Mouse (Mus musculus) forebrain, embryonic 13.5 days (tissue): ENCODE data around the gene 4931423N10Rik. TPM values are rescaled to one million over a fixed set of nuclear protein-coding genes. Genes with fewer than 3 reads are reported as not detected.

Experiments used
- polyA plus RNA-seq: library from polyadenylated mRNA; unstranded; fragments of >200 nt; fragmentation: Nextera tagmentation; extraction: Ambion mirVana; gene quantifications from 2 replicates; pipeline ENCODE4 v1.2.1, GENCODE M21; 2015

The 4931423N10Rik gene
- polyA plus RNA-seq, 1 experiment from 2014 or later = not detected

Other genes starting within 250 kb of the 4931423N10Rik start
- 43.8 and 49.5 TPM in 2 replicates for gene Abi1, start 167.2 kb upstream of the 4931423N10Rik start, polyA plus RNA-seq
- gene Acbd5, start 139.3 kb upstream of the 4931423N10Rik start, polyA plus RNA-seq = 65.7 and 68.9 TPM in 2 replicates
- 10.2 and 10.7 TPM in 2 replicates for gene Mastl, start 51.5 kb upstream of the 4931423N10Rik start, polyA plus RNA-seq
- gene Yme1l1, start 51.1 kb upstream of the 4931423N10Rik start, polyA plus RNA-seq = 77.6 and 83.3 TPM in 2 replicates
- gene Nxph2, start 113.8 kb downstream of the 4931423N10Rik start, polyA plus RNA-seq = 2.3 and 3.1 TPM in 2 replicates